Mouse (Mus musculus) kidney, embryonic 15.5 days (tissue): ENCODE measurements around the gene Col23a1. TPM values are rescaled to one million over a fixed set of nuclear protein-coding genes. Genes with fewer than 3 reads are reported as not detected.

Experiments
- ATAC-seq: fragments of 200-750 bp; cut with Nextera tagmentation; replicated peaks from 2 replicates; pipeline ENCODE4 v1.8.0; 2017; ENCODE audit warnings: moderate TSS enrichment; ENCODE audit not compliant: low FRiP score
- H3K27ac ChIP-seq: fragments of 300-500 bp; sonication (generic); 2 replicates; pipeline ENCODE4 v1.5.1; 2015; ENCODE audit warnings: mild to moderate bottlenecking, inconsistent platforms
- H3K27me3 ChIP-seq: fragments of 300-500 bp; sonication (generic); 2 replicates; pipeline ENCODE4 v1.6.1; 2015; ENCODE audit warnings: inconsistent platforms
- H3K36me3 ChIP-seq: fragments of 300-500 bp; sonication (generic); 2 replicates; pipeline ENCODE4 v1.6.1; 2015; ENCODE audit warnings: inconsistent platforms
- H3K4me1 ChIP-seq: fragments of 300-500 bp; sonication (generic); 2 replicates; pipeline ENCODE4 v1.6.1; 2015; ENCODE audit warnings: inconsistent platforms
- H3K4me2 ChIP-seq: fragments of 300-500 bp; sonication (generic); 2 replicates; pipeline ENCODE4 v1.6.1; 2015; ENCODE audit warnings: moderate library complexity, mild to moderate bottlenecking, inconsistent platforms
- H3K4me3 ChIP-seq: fragments of 300-500 bp; sonication (generic); replicated peaks from 2 replicates; pipeline ENCODE4 v1.5.1; 2015; ENCODE audit warnings: mild to moderate bottlenecking, inconsistent platforms
- H3K9ac ChIP-seq: fragments of 300-500 bp; sonication (generic); 2 replicates; pipeline ENCODE4 v1.6.1; 2015; ENCODE audit warnings: mild to moderate bottlenecking, inconsistent platforms
- H3K9me3 ChIP-seq: fragments of 300-500 bp; sonication (generic); replicated peaks from 2 replicates; pipeline ENCODE4 v1.6.1; 2016; ENCODE audit warnings: inconsistent platforms
- WGBS: fragments of 180-500 bp; shearing (Covaris S2); methylation state at CpG from one replicate; pipeline ENCODE4 v1.1.7; 2015; ENCODE audit warnings: mixed read lengths; 5-methylcytosine and 5-hydroxymethylcytosine counted together
- polyA plus RNA-seq: library from polyadenylated mRNA; unstranded; fragments of >200 nt; fragmentation: Nextera tagmentation; extraction: Ambion mirVana; gene quantifications from 2 replicates; pipeline ENCODE4 v1.2.1, GENCODE M21; 2015

The Col23a1 gene
- polyA plus RNA-seq, 1 experiment from 2014 or later: 11.5 TPM

- no peaks in the 10 kb centered on the region for H3K9me3 ChIP-seq
- 0 out of 2 replicates have a peak, but pooled peaks cover 3% of the 10 kb centered on the region for H3K27me3 ChIP-seq
- H3K4me2 ChIP-seq: no peak overlapping the region
- WGBS: 31% methylated on average over 6 of the region's 6 CpGs
- no peak overlapping the region for H3K27ac ChIP-seq
- ATAC-seq: peak; percentile 36; the same call in 1 of the 2 replicates
- no peak overlapping the region for H3K4me3 ChIP-seq
- H3K9ac ChIP-seq: no peak overlapping the region
- H3K4me1 ChIP-seq: peaks cover 20% of the 10 kb centered on the region
- H3K36me3 ChIP-seq: no peaks in the 10 kb centered on the region
These were observed 218.3 kb downstream of the Col23a1 start for GRCm38 (mm10) chr11:51508053-51508452.

GRCm38 (mm10) chr11:51509211-51509610 lies 219.5 kb downstream of the Col23a1 start:
- WGBS: 86% methylated on average over 5 of the region's 5 CpGs
- Histone ChIP-seq H3K9ac (no peak overlapping the region), H3K36me3 (no peaks in the 10 kb centered on the region), H3K27me3 (no peaks in the 10 kb centered on the region), H3K4me2 (no peak overlapping the region), H3K4me1 (peaks cover 9% of the 10 kb centered on the region), H3K9me3 (no peaks in the 10 kb centered on the region), H3K27ac (no peak overlapping the region), H3K4me3 (no peak overlapping the region)
- ATAC-seq: no peak

GRCm38 (mm10) chr11:51513019-51513418 lies 223.3 kb downstream of the Col23a1 start:
- 71% methylated on average over 6 of the region's 6 CpGs for WGBS
- H3K4me3 ChIP-seq: no peak overlapping the region
- peaks cover under 1% of the 10 kb centered on the region; the same call in 1 of the 2 replicates for H3K9me3 ChIP-seq
- H3K36me3 ChIP-seq: no peaks in the 10 kb centered on the region
- no peaks in the 10 kb centered on the region for H3K27me3 ChIP-seq
- no peak overlapping the region for H3K4me2 ChIP-seq
- H3K27ac ChIP-seq: no peak overlapping the region
- no peak overlapping the region for H3K9ac ChIP-seq
- peaks cover 4% of the 10 kb centered on the region for H3K4me1 ChIP-seq
- no peak for ATAC-seq

- H3K4me1 ChIP-seq: no peaks in the 10 kb centered on the region
- H3K27me3 ChIP-seq: no peaks in the 10 kb centered on the region
- H3K36me3 ChIP-seq: no peaks in the 10 kb centered on the region
- H3K27ac ChIP-seq: no peak overlapping the region
- H3K9ac ChIP-seq: no peak overlapping the region
- 88% methylated on average over 11 of the region's 11 CpGs for WGBS
- H3K4me3 ChIP-seq: no peak overlapping the region
- ATAC-seq: no peak
- no peak overlapping the region for H3K4me2 ChIP-seq
- peaks cover 3% of the 10 kb centered on the region; the same call in 1 of the 2 replicates for H3K9me3 ChIP-seq
These were observed 225.6 kb downstream of the Col23a1 start for GRCm38 (mm10) chr11:51515346-51515745.

GRCm38 (mm10) chr11:51518100-51518499 lies 228.4 kb downstream of the Col23a1 start:
- no peak overlapping the region for H3K9ac ChIP-seq
- no peaks in the 10 kb centered on the region for H3K27me3 ChIP-seq
- 0 out of 2 replicates have a peak, but pooled peaks cover 10% of the 10 kb centered on the region for H3K4me1 ChIP-seq
- WGBS: 92% methylated on average over 3 of the region's 3 CpGs
- H3K4me2 ChIP-seq: no peak overlapping the region
- no peaks in the 10 kb centered on the region for H3K36me3 ChIP-seq
- H3K27ac ChIP-seq: no peak overlapping the region
- peaks cover 3% of the 10 kb centered on the region; the same call in 1 of the 2 replicates for H3K9me3 ChIP-seq
- no peak for ATAC-seq
- no peak overlapping the region for H3K4me3 ChIP-seq

- peaks cover 3% of the 10 kb centered on the region; the same call in 1 of the 2 replicates for H3K9me3 ChIP-seq
- no peaks in the 10 kb centered on the region for H3K36me3 ChIP-seq
- no peak overlapping the region for H3K4me2 ChIP-seq
- H3K4me1 ChIP-seq: 0 out of 2 replicates have a peak, but pooled peaks cover 10% of the 10 kb centered on the region
- WGBS: 81% methylated on average over 6 of the region's 6 CpGs
- H3K27me3 ChIP-seq: no peaks in the 10 kb centered on the region
- H3K27ac ChIP-seq: no peak overlapping the region
- no peak overlapping the region for H3K4me3 ChIP-seq
- ATAC-seq: no peak
- H3K9ac ChIP-seq: no peak overlapping the region
These were observed 228.9 kb downstream of the Col23a1 start for GRCm38 (mm10) chr11:51518585-51518984.

- ATAC-seq: no peak
- peaks cover 3% of the 10 kb centered on the region; the same call in 1 of the 2 replicates for H3K9me3 ChIP-seq
- H3K36me3 ChIP-seq: no peaks in the 10 kb centered on the region
- no peak overlapping the region for H3K4me3 ChIP-seq
- H3K9ac ChIP-seq: no peak overlapping the region
- H3K27ac ChIP-seq: no peak overlapping the region
- H3K4me1 ChIP-seq: peaks cover 14% of the 10 kb centered on the region
- no peak overlapping the region for H3K4me2 ChIP-seq
- no peaks in the 10 kb centered on the region for H3K27me3 ChIP-seq
- WGBS: 43% methylated on average over 3 of the region's 3 CpGs
These were observed 231.7 kb downstream of the Col23a1 start for GRCm38 (mm10) chr11:51521440-51521839.

- Histone ChIP-seq H3K27ac (no peak overlapping the region), H3K4me3 (no peak overlapping the region), H3K36me3 (no peaks in the 10 kb centered on the region), H3K27me3 (no peaks in the 10 kb centered on the region), H3K4me1 (peaks cover 30% of the 10 kb centered on the region), H3K4me2 (no peak overlapping the region), H3K9ac (no peak overlapping the region), H3K9me3 (0 out of 2 replicates have a peak, but pooled peaks cover under 1% of the 10 kb centered on the region)
- no peak for ATAC-seq
These were observed 233.5 kb downstream of the Col23a1 start for GRCm38 (mm10) chr11:51523215-51523614.

GRCm38 (mm10) chr11:51523625-51524024 lies 233.9 kb downstream of the Col23a1 start:
- H3K36me3 ChIP-seq: no peaks in the 10 kb centered on the region
- H3K9me3 ChIP-seq: no peaks in the 10 kb centered on the region
- no peaks in the 10 kb centered on the region for H3K27me3 ChIP-seq
- 59% methylated on average over 9 of the region's 9 CpGs for WGBS
- no peak overlapping the region for H3K9ac ChIP-seq
- no peak overlapping the region for H3K4me3 ChIP-seq
- no peak overlapping the region for H3K4me2 ChIP-seq
- peaks cover 30% of the 10 kb centered on the region for H3K4me1 ChIP-seq
- H3K27ac ChIP-seq: no peak overlapping the region
- ATAC-seq: no peak

- Histone ChIP-seq H3K9ac (no peak overlapping the region), H3K4me1 (peaks cover 20% of the 10 kb centered on the region), H3K4me3 (no peak overlapping the region), H3K36me3 (no peaks in the 10 kb centered on the region), H3K4me2 (0 out of 2 replicates have a peak overlapping the region, but pooled peaks have one; percentile 8), H3K27ac (no peak overlapping the region), H3K9me3 (no peaks in the 10 kb centered on the region), H3K27me3 (no peaks in the 10 kb centered on the region)
- 25% methylated on average over 14 of the region's 14 CpGs for WGBS
- ATAC-seq: no peak
These were observed 237.0 kb downstream of the Col23a1 start for GRCm38 (mm10) chr11:51526631-51527161.

- H3K4me2 ChIP-seq: no peak overlapping the region
- H3K27me3 ChIP-seq: no peaks in the 10 kb centered on the region
- H3K4me3 ChIP-seq: no peak overlapping the region
- H3K27ac ChIP-seq: no peak overlapping the region
- H3K9ac ChIP-seq: no peak overlapping the region
- H3K4me1 ChIP-seq: 0 out of 2 replicates have a peak, but pooled peaks cover 3% of the 10 kb centered on the region
- no peak for ATAC-seq
- H3K36me3 ChIP-seq: no peaks in the 10 kb centered on the region
- 58% methylated on average over 11 of the region's 11 CpGs for WGBS
- H3K9me3 ChIP-seq: no peaks in the 10 kb centered on the region
These were observed 243.4 kb downstream of the Col23a1 start for GRCm38 (mm10) chr11:51533128-51533533.

- H3K27ac ChIP-seq: no peak overlapping the region
- no peak overlapping the region for H3K9ac ChIP-seq
- no peak overlapping the region for H3K4me2 ChIP-seq
- H3K27me3 ChIP-seq: no peaks in the 10 kb centered on the region
- ATAC-seq: no peak
- peaks cover 10% of the 10 kb centered on the region; the same call in 1 of the 2 replicates for H3K4me1 ChIP-seq
- H3K9me3 ChIP-seq: no peaks in the 10 kb centered on the region
- 41% methylated on average over 2 of the region's 2 CpGs for WGBS
- no peaks in the 10 kb centered on the region for H3K36me3 ChIP-seq
- no peak overlapping the region for H3K4me3 ChIP-seq
These were observed 244.6 kb downstream of the Col23a1 start for GRCm38 (mm10) chr11:51534314-51534713.

GRCm38 (mm10) chr11:51538388-51538787 lies 248.7 kb downstream of the Col23a1 start:
- H3K36me3 ChIP-seq: no peaks in the 10 kb centered on the region
- H3K27ac ChIP-seq: no peak overlapping the region
- H3K4me3 ChIP-seq: no peak overlapping the region
- 34% methylated on average over 7 of the region's 7 CpGs for WGBS
- no peaks in the 10 kb centered on the region for H3K27me3 ChIP-seq
- ATAC-seq: no peak
- no peak overlapping the region for H3K4me2 ChIP-seq
- peaks cover 12% of the 10 kb centered on the region; the same call in 1 of the 2 replicates for H3K4me1 ChIP-seq
- H3K9ac ChIP-seq: no peak overlapping the region
- H3K9me3 ChIP-seq: no peaks in the 10 kb centered on the region
